Comparison of ENCODE assay signal across 24 mouse cellular contexts in the genomic region with DNA sequence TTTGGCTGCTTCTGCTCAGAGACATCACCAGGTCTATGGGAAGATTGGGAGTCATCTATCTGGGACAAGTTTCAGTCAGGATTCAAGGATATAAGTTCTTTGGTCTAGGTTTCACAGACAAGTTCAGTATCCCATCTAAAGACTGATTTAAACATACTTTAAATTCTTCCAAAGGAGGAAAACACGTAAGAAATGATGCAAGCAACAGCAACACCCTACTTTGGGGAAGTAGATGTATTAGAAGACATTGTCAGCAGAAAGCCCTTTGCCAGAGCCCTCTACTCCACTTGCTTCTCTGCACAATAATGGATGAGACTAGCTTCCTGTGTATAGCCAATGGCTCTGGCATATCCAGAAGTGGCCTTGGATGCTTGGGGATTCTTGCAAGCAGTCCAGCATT. TPM values are rescaled to one million over a fixed set of nuclear protein-coding genes. Genes with fewer than 3 reads are reported as not detected.
DNase-seq lines count a peak whose midpoint lies in the region; ATAC-seq and TF ChIP-seq lines count a peak whose summit lies in the region.
"Had no signal": no experiment of that assay in that cellular context is flagged by ENCODE, and none has a peak within 500 bp of the region (broad histone marks: within the 10 kb centered on the region; RNA-seq: fewer than 3 reads in every experiment).

No protein-coding gene starts in this region.

- H3K4me1 ChIP-seq in lung, postnatal 0 days (ENCODE audit: insufficient read depth, low read depth, low read length), result no peaks in the 10 kb centered on the region
- H3K4me1 ChIP-seq in brown adipose tissue, adult 24 weeks (ENCODE audit: control insufficient read depth, insufficient read depth, insufficient read length, low read length), result peaks cover 6% of the 10 kb centered on the region
- H3K4me1 ChIP-seq: embryonic facial prominence, embryonic 12.5 days; forebrain, embryonic 12.5 days; hindbrain, embryonic 15.5 days had no signal

- no peak for TF ChIP-seq EP300 in lung, postnatal 0 days (IDR thresholded peaks at IDR 0.05)

- H3K4me3 ChIP-seq in lung, postnatal 0 days (ENCODE audit: low read depth, low read length), result no peak overlapping the region
- H3K4me3 ChIP-seq in brown adipose tissue, adult 24 weeks (ENCODE audit: insufficient read depth, low read depth, low read length), result no peak overlapping the region
- H3K4me3 ChIP-seq in myocyte, result no peak overlapping the region
- H3K4me3 ChIP-seq: embryonic facial prominence, embryonic 12.5 days; forebrain, embryonic 12.5 days; heart, embryonic 13.5 days; hindbrain, embryonic 15.5 days had no signal

- H3ac ChIP-seq in myocyte (ENCODE audit: control insufficient read depth, insufficient read length), result no peak overlapping the region

- 51% methylated on average over 1 of the region's 1 CpGs for WGBS in lung, postnatal 0 days

- ATAC-seq in lung, postnatal 0 days, result no peak
- no peak for ATAC-seq in inflammation-experienced regulatory T-cells, adult 6 months
- ATAC-seq: activated CD4-positive, CD25-positive, alpha-beta regulatory T cell, adult 4 months; CD4-positive, CD25-positive, alpha-beta regulatory T cell, adult 4 months; forebrain, postnatal 0 days; Patski had no signal

- H3K27ac ChIP-seq in lung, postnatal 0 days (ENCODE audit: low read length), result no peak overlapping the region
- H3K27ac ChIP-seq in brown adipose tissue, adult 24 weeks (replicated peaks; ENCODE audit: low read depth, low read length), result peak overlapping the region; percentile 81
- H3K27ac ChIP-seq: embryonic facial prominence, embryonic 12.5 days; forebrain, embryonic 12.5 days; heart, embryonic 13.5 days; hindbrain, embryonic 15.5 days had no signal

- no peaks in the 10 kb centered on the region for H3K36me3 ChIP-seq in lung, postnatal 0 days (ENCODE audit: insufficient read depth, low read length)
- no peaks in the 10 kb centered on the region for H3K36me3 ChIP-seq in myocyte (ENCODE audit: control insufficient read depth, insufficient read depth)
- H3K36me3 ChIP-seq: embryonic facial prominence, embryonic 12.5 days; forebrain, embryonic 12.5 days; G1E; heart, embryonic 13.5 days; hindbrain, embryonic 15.5 days had no signal

- no peaks in the 10 kb centered on the region for H3K27me3 ChIP-seq in lung, postnatal 0 days (replicated peaks; ENCODE audit: insufficient read depth, low read length)
- H3K27me3 ChIP-seq in myocyte (ENCODE audit: control insufficient read depth, insufficient read depth, insufficient read length), result no peaks in the 10 kb centered on the region
- H3K27me3 ChIP-seq: embryonic facial prominence, embryonic 12.5 days; forebrain, embryonic 12.5 days; heart, embryonic 13.5 days; hindbrain, embryonic 15.5 days; Patski had no signal

- no peaks in the 10 kb centered on the region for H3K79me2 ChIP-seq in myocyte (ENCODE audit: control insufficient read depth, insufficient read depth)

- no peaks in the 10 kb centered on the region for H3K9me3 ChIP-seq in lung, postnatal 0 days (ENCODE audit: low read length)
- H3K9me3 ChIP-seq: embryonic facial prominence, embryonic 12.5 days; forebrain, embryonic 12.5 days; G1E; heart, embryonic 13.5 days; hindbrain, embryonic 15.5 days had no signal

- H3K9ac ChIP-seq in lung, postnatal 0 days (replicated peaks; ENCODE audit: low read depth), result no peak overlapping the region
- H3K9ac ChIP-seq: embryonic facial prominence, embryonic 12.5 days; forebrain, embryonic 12.5 days; forebrain, postnatal 0 days; heart, embryonic 13.5 days; hindbrain, embryonic 15.5 days had no signal

- no peak for TF ChIP-seq POLR2A in myocyte (IDR thresholded peaks at IDR 0.05; ENCODE audit: insufficient read length, low read depth)

- no peak overlapping the region for H3K4me2 ChIP-seq in lung, postnatal 0 days (replicated peaks; ENCODE audit: low read depth, low read length)
- no peak overlapping the region for H3K4me2 ChIP-seq in myocyte (ENCODE audit: low read depth)
- H3K4me2 ChIP-seq: embryonic facial prominence, embryonic 12.5 days; forebrain, embryonic 12.5 days; heart, embryonic 13.5 days; hindbrain, embryonic 15.5 days had no signal

- peak; percentile 14 for DNase-seq in lung, postnatal 0 days (ENCODE audit: low spot score)
- no peak for DNase-seq in lung, adult 18-20 months
- DNase-seq in NIH3T3 (ENCODE audit: low read depth), result peak; percentile 24
- no peak for DNase-seq in left cerebral cortex, adult 9 months (ENCODE audit: low spot score in 2 of 2)
- DNase-seq in right cerebral cortex, postnatal 36 days (ENCODE audit: low spot score in 2 of 2), result no peak
- DNase-seq: adrenal gland, postnatal 14 days; B cell, adult 2 months; cerebellum, adult 11 months; cerebellum, adult 9-10 months; cerebellum, postnatal 25 days; forebrain, postnatal 0 days; gastrocnemius, postnatal 25 days; heart, postnatal 36 days had no signal

- TF ChIP-seq CTCF in lung, postnatal 0 days (IDR thresholded peaks at IDR 0.05), result no peak

TF ChIP-seq in myocyte, 11 proteins besides CTCF, POLR2A, EP300 and RAD21:
- no peak for TF ChIP-seq USF1 (IDR thresholded peaks at IDR 0.05; ENCODE audit: low read depth)
- peak; percentile 91 for TF ChIP-seq CEBPB (IDR thresholded peaks at IDR 0.05; ENCODE audit: insufficient read depth, poor library complexity, severe bottlenecking)

RNA-seq across cellular contexts. Expression of a gene that starts 41.8 kb away (rescaled TPM):
- 22.3 and 23.6 TPM in 2 replicates for polyA plus RNA-seq in lung, postnatal 0 days (2015; fragmentation: Nextera tagmentation; extraction: Ambion mirVana)
- 7.3 and 12.5 TPM in 2 replicates for polyA plus RNA-seq in brown adipose tissue, adult 24 weeks (2012; ENCODE audit: insufficient read depth, insufficient read length, missing spikeins)
- polyA plus RNA-seq in myocyte (2012; fragmentation: generic; extraction: Trizol), result 44.0 TPM
- 1 to 10 TPM in 2 of 3 experiments, under 1 TPM in 1; 0.55 to 3.0 (median 2.1) TPM for polyA plus RNA-seq in inflammation-experienced regulatory T-cells, adult 6 months (2017; shearing (Covaris generic))
- polyA plus RNA-seq: G1E had no signal

Comparison
In these comparisons a context has a peak if more than half of its experiments do, and no peak if none do; other contexts are left out.
1. DNase-seq: peak in lung, postnatal 0 days (single experiment) and NIH3T3 (single experiment); none in lung, adult 18-20 months (0 of 2), left cerebral cortex, adult 9 months (0 of 2) and right cerebral cortex, postnatal 36 days (0 of 2).